Mouse (Mus musculus): ENCODE data around the gene Pik3ap1. TPM values are rescaled to one million over a fixed set of nuclear protein-coding genes. Genes with fewer than 3 reads are reported as not detected.

The Pik3ap1 gene
- polyA plus RNA-seq, 1 experiment from 2014 or later, result 1.3 TPM

DNA sequence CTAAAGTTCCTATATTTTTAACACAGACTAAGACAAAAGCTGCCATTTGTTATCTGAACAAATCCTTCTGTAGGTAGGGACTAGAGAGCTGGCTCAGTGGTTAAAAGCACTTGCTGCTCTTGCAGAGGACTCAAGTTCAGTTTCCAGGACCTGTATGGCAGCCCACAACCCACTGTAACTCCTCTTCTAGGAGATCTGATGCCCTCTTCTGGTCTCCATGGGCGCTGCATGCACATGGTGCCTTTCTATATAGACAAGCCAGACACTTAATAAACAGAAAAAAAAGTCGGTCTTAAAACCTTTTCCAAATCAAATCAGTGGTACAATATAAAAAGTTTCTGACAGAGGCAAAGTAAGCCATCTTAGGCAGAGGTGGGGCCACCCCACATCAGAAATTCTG is 126.2 kb downstream of the Pik3ap1 start:
- no peaks in the 10 kb centered on the region for H3K9me3 ChIP-seq (replicated peaks; ENCODE audit: control insufficient read depth, low read length)
- peaks cover 8% of the 10 kb centered on the region for H3K4me1 ChIP-seq (ENCODE audit: control insufficient read depth, insufficient read depth, low read length)
- H3K27ac ChIP-seq (ENCODE audit: low read depth, low read length), result no peak overlapping the region
- no peaks in the 10 kb centered on the region for H3K36me3 ChIP-seq (ENCODE audit: control insufficient read depth, insufficient read depth, low read length)
- H3K9ac ChIP-seq (ENCODE audit: low read depth, low read length), result no peak overlapping the region
- H3K27me3 ChIP-seq (ENCODE audit: control insufficient read depth, insufficient read depth, low read length), result no peaks in the 10 kb centered on the region
- no peak for ATAC-seq (replicated peaks; ENCODE audit: insufficient number of reproducible peaks, low FRiP score, low TSS enrichment)
- H3K4me3 ChIP-seq (ENCODE audit: low read depth, low read length), result no peak overlapping the region
- H3K4me2 ChIP-seq, result no peak overlapping the region
- WGBS (ENCODE audit: insufficient replicate concordance), result 40% methylated on average over 2 of the region's 2 CpGs

DNA sequence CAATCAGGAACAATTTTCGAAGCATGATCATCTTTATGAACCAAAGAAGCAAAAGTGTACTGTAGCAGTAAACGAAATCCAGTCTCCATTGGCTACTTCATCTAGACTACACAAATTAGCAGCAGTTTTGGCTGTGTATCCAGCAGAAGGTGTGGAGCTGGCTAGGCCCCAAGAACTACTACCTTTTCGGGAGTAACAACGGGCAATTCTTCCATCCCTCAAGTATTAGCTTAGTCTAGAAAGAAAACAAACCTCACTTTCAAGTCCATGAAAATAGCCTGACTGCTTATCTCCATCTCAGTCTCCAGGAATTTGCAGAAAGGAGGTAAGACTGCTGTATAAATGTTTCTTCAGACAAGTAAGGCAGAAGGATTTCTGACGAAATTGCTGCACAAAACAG is 130.3 kb downstream of the Pik3ap1 start:
- H3K4me1 ChIP-seq (ENCODE audit: control insufficient read depth, insufficient read depth, low read length), result peaks cover 9% of the 10 kb centered on the region
- H3K36me3 ChIP-seq (ENCODE audit: control insufficient read depth, insufficient read depth, low read length), result no peaks in the 10 kb centered on the region
- 76% methylated on average over 5 of the region's 5 CpGs for WGBS (ENCODE audit: insufficient replicate concordance)
- H3K4me3 ChIP-seq (ENCODE audit: low read depth, low read length), result no peak overlapping the region
- H3K9ac ChIP-seq (ENCODE audit: low read depth, low read length), result no peak overlapping the region
- no peak for ATAC-seq (replicated peaks; ENCODE audit: insufficient number of reproducible peaks, low FRiP score, low TSS enrichment)
- H3K4me2 ChIP-seq, result no peak overlapping the region
- H3K27me3 ChIP-seq (ENCODE audit: control insufficient read depth, insufficient read depth, low read length), result no peaks in the 10 kb centered on the region
- H3K9me3 ChIP-seq (replicated peaks; ENCODE audit: control insufficient read depth, low read length), result no peaks in the 10 kb centered on the region
- no peak overlapping the region for H3K27ac ChIP-seq (ENCODE audit: low read depth, low read length)

- H3K4me3 ChIP-seq (ENCODE audit: low read depth, low read length), result no peak overlapping the region
- peak overlapping the region; percentile 50; the same call in 1 of the 2 replicates for H3K27ac ChIP-seq (ENCODE audit: low read depth, low read length)
- H3K9ac ChIP-seq (ENCODE audit: low read depth, low read length), result no peak overlapping the region
- H3K4me2 ChIP-seq, result no peak overlapping the region
- no peak; the same call in 1 of the 2 replicates for ATAC-seq (replicated peaks; ENCODE audit: insufficient number of reproducible peaks, low FRiP score, low TSS enrichment)
- WGBS (ENCODE audit: insufficient replicate concordance), result 25% methylated on average over 4 of the region's 4 CpGs
- H3K36me3 ChIP-seq (ENCODE audit: control insufficient read depth, insufficient read depth, low read length), result 0 out of 2 replicates have a peak, but pooled peaks cover 2% of the 10 kb centered on the region
- peaks cover 15% of the 10 kb centered on the region for H3K4me1 ChIP-seq (ENCODE audit: control insufficient read depth, insufficient read depth, low read length)
- no peaks in the 10 kb centered on the region for H3K27me3 ChIP-seq (ENCODE audit: control insufficient read depth, insufficient read depth, low read length)
- H3K9me3 ChIP-seq (replicated peaks; ENCODE audit: control insufficient read depth, low read length), result no peaks in the 10 kb centered on the region
Measured at GRCm38 (mm10) chr19:41248968-41249367, 135.9 kb downstream of the Pik3ap1 start.

GRCm38 (mm10) chr19:41248271-41248670 is 136.6 kb downstream of the Pik3ap1 start:
- Histone ChIP-seq H3K9ac (ENCODE audit: low read depth, low read length) (no peak overlapping the region), H3K4me3 (ENCODE audit: low read depth, low read length) (no peak overlapping the region), H3K36me3 (ENCODE audit: control insufficient read depth, insufficient read depth, low read length) (0 out of 2 replicates have a peak, but pooled peaks cover 2% of the 10 kb centered on the region), H3K27me3 (ENCODE audit: control insufficient read depth, insufficient read depth, low read length) (no peaks in the 10 kb centered on the region), H3K27ac (ENCODE audit: low read depth, low read length) (peak overlapping the region; percentile 50; the same call in 1 of the 2 replicates), H3K4me1 (ENCODE audit: control insufficient read depth, insufficient read depth, low read length) (peaks cover 15% of the 10 kb centered on the region), H3K9me3 (replicated peaks; ENCODE audit: control insufficient read depth, low read length) (no peaks in the 10 kb centered on the region), H3K4me2 (no peak overlapping the region)
- no peak for ATAC-seq (replicated peaks; ENCODE audit: insufficient number of reproducible peaks, low FRiP score, low TSS enrichment)
- WGBS (ENCODE audit: insufficient replicate concordance), result 73% methylated on average over 3 of the region's 3 CpGs

GRCm38 (mm10) chr19:41246271-41246670 is 138.6 kb downstream of the Pik3ap1 start:
- Histone ChIP-seq H3K9me3 (replicated peaks; ENCODE audit: control insufficient read depth, low read length) (no peaks in the 10 kb centered on the region), H3K4me1 (ENCODE audit: control insufficient read depth, insufficient read depth, low read length) (peaks cover 15% of the 10 kb centered on the region), H3K9ac (ENCODE audit: low read depth, low read length) (no peak overlapping the region), H3K27ac (ENCODE audit: low read depth, low read length) (0 out of 2 replicates have a peak overlapping the region, but pooled peaks have one; percentile 29), H3K4me3 (ENCODE audit: low read depth, low read length) (no peak overlapping the region), H3K27me3 (ENCODE audit: control insufficient read depth, insufficient read depth, low read length) (no peaks in the 10 kb centered on the region), H3K36me3 (ENCODE audit: control insufficient read depth, insufficient read depth, low read length) (peaks cover 2% of the 10 kb centered on the region), H3K4me2 (no peak overlapping the region)
- no peak for ATAC-seq (replicated peaks; ENCODE audit: insufficient number of reproducible peaks, low FRiP score, low TSS enrichment)
- WGBS (ENCODE audit: insufficient replicate concordance), result 65% methylated on average over 4 of the region's 4 CpGs

DNA sequence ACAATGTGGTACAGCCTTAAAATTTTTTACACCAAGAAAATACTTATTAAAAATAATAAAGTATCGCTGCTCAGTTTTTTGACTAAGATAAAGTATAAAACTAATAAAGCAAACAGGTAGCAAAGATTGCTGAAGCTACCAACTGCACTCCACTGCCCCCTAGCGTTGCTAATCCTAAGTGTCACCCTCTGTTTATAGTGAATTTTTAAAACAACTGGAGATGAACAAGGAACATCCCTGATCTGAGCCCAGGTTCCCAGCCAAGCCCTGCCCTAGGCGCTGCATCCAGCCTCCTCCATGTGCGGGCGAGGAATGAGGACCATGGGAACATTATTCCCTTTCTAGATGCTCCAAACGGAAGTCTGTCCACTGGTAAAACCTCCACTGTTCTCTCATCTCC is 140.3 kb downstream of the Pik3ap1 start:
- Histone ChIP-seq H3K9me3 (replicated peaks; ENCODE audit: control insufficient read depth, low read length) (no peaks in the 10 kb centered on the region), H3K27ac (ENCODE audit: low read depth, low read length) (no peak overlapping the region), H3K4me3 (ENCODE audit: low read depth, low read length) (no peak overlapping the region), H3K4me2 (no peak overlapping the region), H3K27me3 (ENCODE audit: control insufficient read depth, insufficient read depth, low read length) (no peaks in the 10 kb centered on the region), H3K4me1 (ENCODE audit: control insufficient read depth, insufficient read depth, low read length) (peaks cover 14% of the 10 kb centered on the region), H3K9ac (ENCODE audit: low read depth, low read length) (no peak overlapping the region), H3K36me3 (ENCODE audit: control insufficient read depth, insufficient read depth, low read length) (peaks cover 2% of the 10 kb centered on the region)
- no peak for ATAC-seq (replicated peaks; ENCODE audit: insufficient number of reproducible peaks, low FRiP score, low TSS enrichment)
- WGBS (ENCODE audit: insufficient replicate concordance), result 64% methylated on average over 6 of the region's 6 CpGs

GRCm38 (mm10) chr19:41241997-41242396 is 142.9 kb downstream of the Pik3ap1 start:
- no peaks in the 10 kb centered on the region for H3K4me1 ChIP-seq (ENCODE audit: control insufficient read depth, insufficient read depth, low read length)
- no peaks in the 10 kb centered on the region for H3K27me3 ChIP-seq (ENCODE audit: control insufficient read depth, insufficient read depth, low read length)
- H3K36me3 ChIP-seq (ENCODE audit: control insufficient read depth, insufficient read depth, low read length), result peaks cover 5% of the 10 kb centered on the region
- no peak for ATAC-seq (replicated peaks; ENCODE audit: insufficient number of reproducible peaks, low FRiP score, low TSS enrichment)
- H3K27ac ChIP-seq (ENCODE audit: low read depth, low read length), result no peak overlapping the region
- WGBS (ENCODE audit: insufficient replicate concordance), result 91% methylated on average over 5 of the region's 5 CpGs
- H3K9me3 ChIP-seq (replicated peaks; ENCODE audit: control insufficient read depth, low read length), result no peaks in the 10 kb centered on the region
- no peak overlapping the region for H3K4me3 ChIP-seq (ENCODE audit: low read depth, low read length)
- H3K4me2 ChIP-seq, result no peak overlapping the region
- no peak overlapping the region for H3K9ac ChIP-seq (ENCODE audit: low read depth, low read length)

DNA sequence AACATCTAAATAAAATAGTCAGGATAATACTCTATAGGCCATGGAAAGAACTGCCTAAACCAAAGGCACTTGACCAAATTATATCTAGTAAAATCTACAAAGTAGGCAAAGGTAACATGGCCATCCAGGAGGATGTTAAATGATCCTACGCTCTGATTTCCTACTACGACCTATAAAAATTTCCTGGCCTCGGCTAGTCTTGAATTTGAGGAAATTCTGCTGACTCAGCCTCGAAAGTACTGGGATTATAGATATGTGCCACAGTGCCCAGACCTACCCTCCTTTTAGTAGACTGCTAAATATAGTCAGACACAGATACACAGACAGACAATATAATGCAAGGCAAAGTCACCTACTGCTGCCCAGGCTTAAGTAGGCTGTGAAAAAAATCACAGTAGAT is 151.2 kb downstream of the Pik3ap1 start:
- no peaks in the 10 kb centered on the region for H3K4me1 ChIP-seq (ENCODE audit: control insufficient read depth, insufficient read depth, low read length)
- peaks cover 30% of the 10 kb centered on the region for H3K36me3 ChIP-seq (ENCODE audit: control insufficient read depth, insufficient read depth, low read length)
- no peak overlapping the region for H3K27ac ChIP-seq (ENCODE audit: low read depth, low read length)
- no peaks in the 10 kb centered on the region for H3K27me3 ChIP-seq (ENCODE audit: control insufficient read depth, insufficient read depth, low read length)
- H3K9ac ChIP-seq (ENCODE audit: low read depth, low read length), result no peak overlapping the region
- WGBS (ENCODE audit: insufficient replicate concordance), result 91% methylated on average over 4 of the region's 4 CpGs
- ATAC-seq (replicated peaks; ENCODE audit: insufficient number of reproducible peaks, low FRiP score, low TSS enrichment), result no peak
- H3K9me3 ChIP-seq (replicated peaks; ENCODE audit: control insufficient read depth, low read length), result no peaks in the 10 kb centered on the region
- H3K4me3 ChIP-seq (ENCODE audit: low read depth, low read length), result no peak overlapping the region
- no peak overlapping the region for H3K4me2 ChIP-seq

All from heart, embryonic 11.5 days (tissue).